Mouse (Mus musculus): ENCODE measurements around the gene Rusc1. TPM values are rescaled to one million over a fixed set of nuclear protein-coding genes. Genes with fewer than 3 reads are reported as not detected.

Rusc1 gene
- polyA plus RNA-seq, 1 experiment = 9.4 TPM

GRCm38 (mm10) chr3:89103291-89103595, 10.1 kb upstream of the Rusc1 start:
- H3K4me1 ChIP-seq (ENCODE audit: control insufficient read depth, insufficient read depth, insufficient read length, low read length) = peaks cover 6% of the 10 kb centered on the region
- H3K27ac ChIP-seq (replicated peaks; ENCODE audit: low read depth, low read length) = no peak overlapping the region
- H3K4me3 ChIP-seq (ENCODE audit: insufficient read depth, low read depth, low read length) = no peak overlapping the region

GRCm38 (mm10) chr3:89102495-89103290, 9.6 kb upstream of the Rusc1 start:
- Histone ChIP-seq H3K4me3 (ENCODE audit: insufficient read depth, low read depth, low read length) (no peak overlapping the region), H3K27ac (replicated peaks; ENCODE audit: low read depth, low read length) (no peak overlapping the region), H3K4me1 (ENCODE audit: control insufficient read depth, insufficient read depth, insufficient read length, low read length) (peaks cover 6% of the 10 kb centered on the region)

- Histone ChIP-seq H3K4me1 (ENCODE audit: control insufficient read depth, insufficient read depth, insufficient read length, low read length) (peaks cover 6% of the 10 kb centered on the region), H3K27ac (replicated peaks; ENCODE audit: low read depth, low read length) (no peak within 1 kb of the TSS), H3K4me3 (ENCODE audit: insufficient read depth, low read depth, low read length) (peak within 1 kb of the TSS; percentile 78)
Observed at GRCm38 (mm10) chr3:89101812-89102494, 8.8 kb upstream of the Rusc1 start, which contains the start of gene Fdps. Fdps (minus strand) TSS chr3:89101959.

- Histone ChIP-seq H3K4me3 (ENCODE audit: insufficient read depth, low read depth, low read length) (peak overlapping the region; percentile 78), H3K4me1 (ENCODE audit: control insufficient read depth, insufficient read depth, insufficient read length, low read length) (peaks cover 6% of the 10 kb centered on the region), H3K27ac (replicated peaks; ENCODE audit: low read depth, low read length) (no peak overlapping the region)
Observed at GRCm38 (mm10) chr3:89101459-89101811, 8.3 kb upstream of the Rusc1 start.

GRCm38 (mm10) chr3:89100811-89101210, 7.7 kb upstream of the Rusc1 start, which contains the start of gene Gm43738:
Gm43738 (minus strand) TSS chr3:89101099.
- Histone ChIP-seq H3K4me1 (ENCODE audit: control insufficient read depth, insufficient read depth, insufficient read length, low read length) (peaks cover 6% of the 10 kb centered on the region), H3K27ac (replicated peaks; ENCODE audit: low read depth, low read length) (no peak within 1 kb of the TSS), H3K4me3 (ENCODE audit: insufficient read depth, low read depth, low read length) (peak within 1 kb of the TSS; percentile 78)

- Histone ChIP-seq H3K4me3 (ENCODE audit: insufficient read depth, low read depth, low read length) (no peak overlapping the region), H3K27ac (replicated peaks; ENCODE audit: low read depth, low read length) (no peak overlapping the region)
Observed at GRCm38 (mm10) chr3:89094021-89094420, 910 bp upstream of the Rusc1 start.

GRCm38 (mm10) chr3:89092509-89093090, 511 bp downstream of the Rusc1 start:
- Histone ChIP-seq H3K27ac (replicated peaks; ENCODE audit: low read depth, low read length) (no peak overlapping the region), H3K4me1 (ENCODE audit: control insufficient read depth, insufficient read depth, insufficient read length, low read length) (peaks cover 3% of the 10 kb centered on the region; the same call in 1 of the 2 replicates), H3K4me3 (ENCODE audit: insufficient read depth, low read depth, low read length) (peak overlapping the region; percentile 25; the same call in 1 of the 2 replicates)

More at GRCm38 (mm10) chr3:89094021-89094420, 910 bp upstream of the Rusc1 start:
- no peaks in the 10 kb centered on the region for H3K4me1 ChIP-seq (ENCODE audit: control insufficient read depth, insufficient read depth, insufficient read length, low read length)

- H3K4me1 ChIP-seq (ENCODE audit: control insufficient read depth, insufficient read depth, insufficient read length, low read length) = peaks cover 3% of the 10 kb centered on the region; the same call in 1 of the 2 replicates
- peak overlapping the region; percentile 74 for H3K4me3 ChIP-seq (ENCODE audit: insufficient read depth, low read depth, low read length)
- H3K27ac ChIP-seq (replicated peaks; ENCODE audit: low read depth, low read length) = no peak overlapping the region
Observed at GRCm38 (mm10) chr3:89091811-89092508, 1.2 kb downstream of the Rusc1 start.

GRCm38 (mm10) chr3:89090694-89091655, 2.1 kb downstream of the Rusc1 start:
- no peak overlapping the region for H3K27ac ChIP-seq (replicated peaks; ENCODE audit: low read depth, low read length)
- peaks cover 3% of the 10 kb centered on the region; the same call in 1 of the 2 replicates for H3K4me1 ChIP-seq (ENCODE audit: control insufficient read depth, insufficient read depth, insufficient read length, low read length)
- peak overlapping the region; percentile 74 for H3K4me3 ChIP-seq (ENCODE audit: insufficient read depth, low read depth, low read length)

GRCm38 (mm10) chr3:89089882-89090591, 3.1 kb downstream of the Rusc1 start:
- Histone ChIP-seq H3K4me3 (ENCODE audit: insufficient read depth, low read depth, low read length) (peak overlapping the region; percentile 74), H3K4me1 (ENCODE audit: control insufficient read depth, insufficient read depth, insufficient read length, low read length) (peaks cover 3% of the 10 kb centered on the region; the same call in 1 of the 2 replicates), H3K27ac (replicated peaks; ENCODE audit: low read depth, low read length) (peak overlapping the region; percentile 88)

GRCm38 (mm10) chr3:89088974-89089373, 4.1 kb downstream of the Rusc1 start:
- H3K4me1 ChIP-seq (ENCODE audit: control insufficient read depth, insufficient read depth, insufficient read length, low read length) = peaks cover 3% of the 10 kb centered on the region; the same call in 1 of the 2 replicates
- H3K4me3 ChIP-seq (ENCODE audit: insufficient read depth, low read depth, low read length) = peak overlapping the region; percentile 74
- no peak overlapping the region for H3K27ac ChIP-seq (replicated peaks; ENCODE audit: low read depth, low read length)

GRCm38 (mm10) chr3:89087338-89088110, 5.6 kb downstream of the Rusc1 start:
- Histone ChIP-seq H3K27ac (replicated peaks; ENCODE audit: low read depth, low read length) (no peak overlapping the region), H3K4me3 (ENCODE audit: insufficient read depth, low read depth, low read length) (peak overlapping the region; percentile 21; the same call in 1 of the 2 replicates), H3K4me1 (ENCODE audit: control insufficient read depth, insufficient read depth, insufficient read length, low read length) (peaks cover 3% of the 10 kb centered on the region; the same call in 1 of the 2 replicates)

- peaks cover 3% of the 10 kb centered on the region; the same call in 1 of the 2 replicates for H3K4me1 ChIP-seq (ENCODE audit: control insufficient read depth, insufficient read depth, insufficient read length, low read length)
- H3K27ac ChIP-seq (replicated peaks; ENCODE audit: low read depth, low read length) = no peak overlapping the region
- no peak overlapping the region for H3K4me3 ChIP-seq (ENCODE audit: insufficient read depth, low read depth, low read length)
Observed at GRCm38 (mm10) chr3:89084654-89085190, 8.4 kb downstream of the Rusc1 start.
